Mouse (Mus musculus) gastrocnemius, postnatal 4 days (tissue): ENCODE data around the gene Ccdc34. TPM values are rescaled to one million over a fixed set of nuclear protein-coding genes. Genes with fewer than 3 reads are reported as not detected.

ENCODE experiments used
- DNase-seq, 2 experiments: peaks; one replicate each; pipeline ENCODE4 v3.0.0; 2021 to 2022; ENCODE audit warnings: low spot score in 2 of 2, mixed read lengths in 2 of 2
- total RNA-seq, 2 experiments: library from RNA; stranded (reverse); gene quantifications; 2 replicates each; pipeline ENCODE4 v1.2.3; 2021

Ccdc34 gene
- total RNA-seq, 2 experiments from 2014 or later = 20.6 to 22.9 TPM

- no peak for DNase-seq
These were observed 22.6 kb upstream of the Ccdc34 start for GRCm38 (mm10) chr2:109995061-109995460.

DNA sequence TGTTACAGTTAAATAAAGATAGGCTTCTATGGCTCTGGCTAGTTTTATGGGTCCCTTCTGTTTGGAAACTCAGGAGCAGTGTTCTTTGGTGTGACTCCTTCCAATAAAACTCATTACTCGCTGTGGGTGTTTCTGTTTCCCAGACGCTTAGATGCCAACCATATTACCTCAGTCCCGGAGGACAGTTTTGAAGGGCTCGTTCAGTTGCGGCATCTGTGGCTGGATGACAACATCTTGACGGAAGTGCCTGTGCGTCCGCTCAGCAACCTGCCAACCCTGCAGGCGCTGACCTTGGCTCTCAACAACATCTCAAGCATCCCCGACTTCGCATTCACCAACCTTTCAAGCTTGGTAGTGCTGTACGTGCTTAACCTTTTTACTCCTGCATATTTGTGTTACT is 21.2 kb upstream of the Ccdc34 start:
- no peak for DNase-seq

DNA sequence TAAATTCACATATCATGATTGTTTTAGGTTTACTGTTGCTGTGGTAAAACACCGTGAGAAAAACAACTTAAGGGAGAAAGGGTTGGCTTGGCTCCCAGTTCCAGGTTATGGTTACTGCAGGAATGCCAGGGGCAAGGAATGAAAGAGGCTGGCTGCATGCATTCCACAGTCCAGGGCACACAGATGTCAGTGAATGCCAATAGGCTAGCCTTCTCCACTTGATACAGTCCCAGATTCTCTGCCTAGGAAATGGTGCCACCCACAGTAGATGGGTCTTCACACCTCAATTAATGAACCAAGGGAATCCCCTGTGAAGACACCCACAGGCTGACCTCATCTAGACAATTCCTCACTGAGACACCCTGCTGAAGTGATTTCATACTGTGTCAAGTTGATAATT is 12.9 kb upstream of the Ccdc34 start:
- no peak for DNase-seq

DNA sequence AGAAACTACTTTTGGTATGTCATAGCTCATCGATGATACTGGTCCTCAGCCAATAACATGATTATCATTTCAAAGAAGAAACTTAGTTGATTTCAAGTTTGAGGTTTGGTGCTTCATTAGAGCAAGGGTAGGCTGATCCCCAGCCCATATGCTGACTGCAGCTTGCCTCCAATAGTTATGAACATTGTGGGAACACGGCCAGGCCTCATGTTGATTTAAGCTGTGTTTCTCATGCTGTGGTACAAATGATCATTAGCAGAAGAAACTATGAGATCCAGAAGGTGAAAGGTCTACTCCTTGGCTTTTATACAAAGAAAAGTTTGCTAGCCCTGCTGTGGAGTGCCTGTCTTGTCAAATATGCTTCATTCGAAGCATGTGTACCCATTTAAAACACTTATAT is 12.5 kb upstream of the Ccdc34 start:
- DNase-seq = no peak

DNA sequence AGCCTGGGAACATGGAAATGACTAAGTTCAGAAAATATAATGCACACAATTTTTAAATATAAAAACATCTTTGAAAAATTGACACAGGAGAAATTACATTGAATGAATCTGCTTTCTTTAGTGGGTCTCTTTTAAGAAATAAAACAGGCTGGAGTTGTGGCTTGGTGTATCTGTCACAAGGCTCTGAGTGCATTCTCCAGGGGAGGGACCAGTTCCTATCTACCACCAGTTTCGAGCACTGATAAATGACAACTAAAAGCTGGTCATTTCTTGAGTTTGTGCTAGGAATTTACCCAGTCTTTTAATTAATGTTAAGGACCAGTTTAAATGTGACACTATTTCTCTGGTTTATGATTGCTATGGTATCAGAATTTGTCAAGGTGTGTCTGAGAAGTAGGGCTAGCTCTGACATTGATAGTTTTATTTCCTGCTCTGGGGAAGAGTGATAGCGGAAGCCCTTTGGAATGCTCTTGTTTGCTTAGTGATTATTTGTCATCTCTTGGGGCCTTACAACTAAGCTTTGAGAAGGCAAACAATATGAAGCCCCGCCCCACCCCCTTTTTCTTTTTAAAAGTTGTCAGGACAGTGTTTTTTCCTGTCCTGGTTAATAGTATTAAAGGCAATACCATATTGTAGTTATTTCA is 11.9 kb upstream of the Ccdc34 start:
- no peak for DNase-seq

DNA sequence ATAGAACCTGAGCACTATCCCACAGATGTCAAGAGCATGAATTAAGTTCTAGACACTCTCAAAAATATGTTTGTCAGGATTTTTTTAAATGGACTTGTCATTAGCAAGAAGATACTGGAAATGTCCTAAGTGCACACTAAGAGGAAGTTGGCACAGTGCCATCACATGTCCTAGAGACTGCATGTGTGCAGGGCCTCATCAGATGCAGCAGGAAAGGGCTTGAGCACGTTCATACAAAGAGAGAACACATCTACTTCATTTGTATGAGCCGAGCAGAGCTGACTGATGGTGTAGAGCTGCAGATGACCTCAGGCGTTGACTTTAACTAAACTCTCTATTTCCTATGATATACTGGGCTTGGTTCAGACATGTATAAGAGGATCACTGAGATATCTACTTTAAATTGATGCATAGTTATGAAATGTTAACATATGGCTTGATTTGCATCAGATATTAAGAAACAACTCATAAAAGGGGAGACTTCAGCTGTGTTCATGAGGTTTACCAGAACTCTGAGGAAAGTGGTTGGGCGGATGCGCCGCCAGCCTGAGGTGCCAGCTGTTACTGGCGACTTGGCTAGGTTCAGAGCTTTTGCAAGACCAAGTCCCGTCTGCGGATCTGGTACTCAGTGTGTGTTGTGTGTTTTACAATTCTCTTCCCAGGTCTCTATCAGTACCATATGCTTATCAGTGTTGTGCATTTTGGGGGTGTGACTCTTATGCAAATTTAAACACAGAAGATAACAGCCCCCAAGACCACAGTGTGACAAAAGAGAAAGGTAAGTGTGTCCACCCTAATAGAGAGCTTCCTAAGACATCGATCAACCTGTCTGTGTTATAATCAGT is 10.0 kb upstream of the Ccdc34 start:
- no peak for DNase-seq

DNA sequence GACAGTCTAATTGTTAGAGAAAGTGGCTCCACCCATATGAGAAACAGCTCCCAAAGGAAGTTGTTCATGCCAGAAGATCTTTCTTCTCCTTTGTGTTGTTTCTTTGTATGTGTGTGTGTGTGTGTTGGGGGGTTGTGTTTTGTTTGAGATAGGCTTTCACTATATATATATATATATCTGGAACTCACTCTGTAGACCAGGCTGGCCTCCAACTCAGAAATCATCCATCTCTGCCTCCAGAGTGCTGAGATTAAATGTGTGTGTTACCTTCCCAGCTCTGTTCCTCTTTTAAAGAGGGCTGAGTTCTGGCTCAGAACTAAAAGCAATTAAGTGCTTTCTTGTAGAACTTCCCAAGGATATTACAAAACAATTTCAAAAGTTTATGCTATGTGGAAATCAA is 8.2 kb upstream of the Ccdc34 start:
- DNase-seq = no peak

DNA sequence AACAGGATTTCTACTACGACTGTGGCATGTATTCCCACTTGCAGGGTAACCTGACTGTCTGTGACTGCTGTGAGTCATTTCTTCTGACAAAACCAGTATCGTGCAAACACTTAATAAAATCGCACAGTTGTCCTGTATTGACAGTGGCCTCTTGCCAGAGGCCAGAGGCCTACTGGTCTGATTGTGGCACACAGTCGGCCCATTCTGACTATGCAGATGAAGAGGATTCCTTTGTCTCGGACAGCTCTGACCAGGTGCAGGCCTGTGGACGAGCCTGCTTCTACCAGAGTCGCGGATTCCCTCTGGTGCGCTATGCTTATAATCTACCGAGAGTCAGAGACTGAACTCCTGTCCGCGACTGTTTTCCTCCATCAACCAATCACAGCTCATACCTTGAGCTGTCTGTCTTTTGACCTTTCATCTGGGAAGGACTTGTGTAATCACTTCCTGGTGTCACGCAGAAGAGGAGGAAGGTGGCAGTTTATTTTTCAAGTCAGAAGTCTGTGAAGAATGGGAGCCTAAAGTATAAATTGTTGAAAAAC is 5.4 kb upstream of the Ccdc34 start:
- no peak for DNase-seq

- no peak for DNase-seq
These were observed 530 bp upstream of the Ccdc34 start for GRCm38 (mm10) chr2:110017087-110017486.

- DNase-seq = no peak
These were observed 2.0 kb downstream of the Ccdc34 start for GRCm38 (mm10) chr2:110019656-110020055.

GRCm38 (mm10) chr2:110020430-110020829 is 2.8 kb downstream of the Ccdc34 start:
- DNase-seq = no peak

DNA sequence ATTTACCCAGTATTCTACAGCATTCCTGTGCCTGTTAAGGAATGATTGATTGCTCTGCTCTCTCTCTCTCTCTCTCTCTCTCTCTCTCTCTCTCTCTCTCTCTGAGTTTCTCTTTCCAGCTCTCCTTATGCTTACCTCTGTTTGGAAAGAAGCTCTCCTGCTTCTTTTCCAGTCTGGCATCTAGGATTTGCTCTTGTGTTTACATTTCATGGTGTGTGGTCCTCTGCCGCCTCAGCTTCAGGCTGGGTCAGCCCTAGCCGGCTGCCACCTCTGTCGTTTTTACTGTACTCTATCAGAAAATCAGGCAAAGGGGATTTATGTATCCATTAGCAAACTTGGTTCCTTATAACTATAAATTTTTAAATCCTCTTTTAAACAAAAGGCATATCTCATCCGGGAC is 18.6 kb downstream of the Ccdc34 start:
- no peak for DNase-seq

DNA sequence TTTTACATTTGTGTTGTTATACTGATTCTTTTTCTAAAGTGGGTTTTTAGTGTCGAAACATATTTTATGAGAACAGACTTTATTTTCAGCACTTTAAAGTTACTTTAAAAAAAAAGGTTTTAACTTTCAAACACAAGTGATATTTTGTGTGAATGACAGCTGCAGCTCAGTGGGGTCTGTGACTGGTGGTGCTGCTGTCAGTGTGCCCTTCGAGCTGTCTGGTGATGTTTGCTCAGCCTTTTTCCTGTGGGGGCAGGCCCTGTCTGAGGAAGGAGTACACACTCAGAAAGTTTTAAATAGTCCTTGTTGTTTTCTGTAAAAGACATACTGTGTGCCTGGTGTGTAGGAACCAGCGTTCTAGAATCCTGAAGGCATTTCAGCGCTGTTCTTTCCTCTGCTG is 19.0 kb downstream of the Ccdc34 start:
- DNase-seq = no peak

DNA sequence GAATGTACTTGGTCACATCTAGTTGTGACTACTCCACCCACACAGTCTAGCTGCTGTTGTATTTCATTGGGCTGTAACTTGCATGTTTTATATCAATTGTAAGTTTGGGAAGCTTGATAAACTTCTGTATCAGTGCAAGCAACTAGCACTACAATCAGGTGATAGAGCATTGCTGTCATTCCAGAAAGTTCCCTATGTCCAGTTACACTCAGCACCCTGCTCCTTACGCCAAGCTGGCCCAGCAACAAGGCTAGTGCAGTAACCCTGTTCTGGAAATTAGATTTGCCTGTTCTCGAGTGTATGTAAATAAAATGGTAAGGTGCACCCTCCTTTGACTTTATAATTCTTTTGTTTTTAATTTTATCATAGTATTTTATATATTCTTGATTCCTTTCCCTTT is 19.6 kb downstream of the Ccdc34 start:
- DNase-seq = no peak

- DNase-seq = no peak
These were observed 20.7 kb downstream of the Ccdc34 start for GRCm38 (mm10) chr2:110038341-110038740.

DNA sequence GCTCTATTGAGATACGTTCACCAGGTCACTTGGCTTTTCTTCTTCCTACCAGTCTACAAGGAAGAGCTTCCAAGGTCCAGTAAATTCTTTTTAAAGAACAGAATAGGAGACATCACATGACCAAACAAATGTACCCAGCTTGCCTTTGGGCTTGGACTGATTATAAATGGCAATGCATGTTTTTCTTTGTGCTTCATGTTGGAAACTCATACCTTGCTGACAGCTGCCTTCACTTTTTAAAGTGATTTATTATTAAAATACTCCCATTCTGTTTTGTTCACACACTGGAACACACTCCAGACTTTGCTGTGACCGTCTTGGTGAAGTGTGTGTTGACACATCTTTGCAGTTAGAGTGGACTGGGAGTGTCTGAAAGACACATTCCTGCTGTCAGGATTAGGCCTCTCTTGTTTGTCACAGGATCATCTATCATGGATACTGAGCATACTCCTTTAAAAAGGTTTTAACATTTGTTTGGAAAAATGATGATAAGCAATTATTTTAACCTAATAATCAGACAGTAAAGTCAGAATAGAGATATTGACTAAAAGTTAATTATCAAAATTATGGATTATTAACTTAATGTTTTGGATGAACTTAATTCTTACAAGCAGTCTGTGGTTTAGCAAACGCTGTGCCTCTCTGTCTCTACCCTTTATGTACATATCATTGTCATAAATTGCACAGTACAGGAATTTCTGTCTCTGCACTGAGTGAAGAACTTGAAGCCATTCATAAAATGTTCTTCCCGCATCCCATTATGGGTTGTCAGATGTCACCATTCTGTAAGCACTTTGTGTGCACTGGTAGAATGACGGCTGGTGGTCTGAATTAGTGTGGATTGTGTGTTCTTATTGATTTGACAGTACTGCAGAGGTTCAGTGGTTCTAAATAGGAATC is 25.5 kb downstream of the Ccdc34 start:
- DNase-seq = no peak

DNA sequence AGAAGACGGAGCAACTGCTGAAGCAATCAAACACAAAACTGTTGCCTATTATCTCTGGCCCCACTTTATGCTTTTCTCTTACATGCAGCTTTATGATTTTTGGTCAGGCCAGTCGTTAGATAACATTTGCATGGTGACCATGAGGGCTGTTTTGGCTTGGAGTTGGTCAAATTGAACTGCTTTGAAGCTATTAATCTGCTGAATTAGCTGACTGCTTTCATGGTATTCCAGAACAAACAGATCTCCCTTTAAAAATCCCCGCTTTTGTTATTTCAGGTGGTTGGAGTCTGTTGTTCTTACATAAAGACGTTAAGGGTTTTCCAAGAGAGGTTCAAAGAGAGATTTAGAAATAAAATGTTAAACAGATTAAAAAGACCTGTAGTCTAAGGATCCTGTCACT is 40.8 kb downstream of the Ccdc34 start:
- DNase-seq = no peak

DNA sequence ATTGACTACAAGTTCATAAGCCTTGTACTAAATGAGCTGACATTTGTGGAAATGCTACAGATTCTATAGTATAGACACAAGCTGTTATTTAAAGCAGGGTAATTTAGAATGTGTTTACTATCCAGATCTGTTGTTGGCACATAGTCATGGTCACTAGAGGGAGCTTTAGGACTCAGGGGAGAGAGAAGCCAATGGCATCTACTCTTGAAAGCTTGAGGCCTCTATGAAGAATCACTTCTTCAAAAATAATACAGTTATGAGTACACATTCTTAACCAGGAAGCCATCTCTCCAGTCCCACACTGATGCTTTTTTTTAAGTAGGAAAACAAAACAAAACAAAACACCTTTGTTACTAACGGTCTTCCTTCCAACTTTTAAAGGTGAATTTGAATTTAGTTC is 45.5 kb downstream of the Ccdc34 start:
- DNase-seq = no peak

DNA sequence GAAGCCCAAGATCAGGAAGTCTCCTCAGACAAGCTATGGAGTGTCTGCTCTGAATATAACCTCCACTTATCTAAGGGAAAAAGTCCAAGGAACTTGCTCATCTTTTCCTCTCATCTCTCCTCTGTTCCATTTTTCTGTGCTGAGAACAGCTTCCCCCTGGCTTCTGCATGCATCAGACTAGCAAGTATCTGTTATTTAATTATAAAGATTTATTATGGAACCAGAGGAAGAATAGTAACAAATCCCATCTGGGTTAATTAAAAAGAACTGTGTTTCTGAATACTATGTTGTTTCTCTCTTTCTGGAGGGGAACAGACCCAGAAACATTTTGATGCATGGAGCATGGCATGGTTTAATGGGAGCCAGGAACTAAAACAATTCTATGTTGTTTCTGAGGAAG is 51.3 kb downstream of the Ccdc34 start:
- DNase-seq = no peak

DNA sequence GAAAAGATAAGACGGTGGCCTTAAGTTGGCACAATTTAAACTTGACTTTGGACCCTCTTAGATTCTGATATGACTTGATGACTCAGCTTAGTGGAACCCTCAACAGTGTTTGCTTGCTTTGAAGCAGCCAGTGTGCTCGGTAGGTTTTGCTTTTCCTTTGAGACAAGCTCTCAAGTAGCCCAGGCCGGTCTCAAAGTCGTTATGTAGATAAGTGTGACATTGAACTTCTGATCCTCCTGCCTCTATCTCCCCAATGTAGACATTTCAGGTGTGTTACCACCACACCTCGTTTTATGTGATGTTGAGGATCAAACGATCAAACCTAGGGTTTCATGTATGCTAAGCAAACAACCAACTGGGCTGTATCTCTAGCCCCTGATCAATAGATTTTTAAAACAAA is 55.4 kb downstream of the Ccdc34 start:
- no peak for DNase-seq

DNA sequence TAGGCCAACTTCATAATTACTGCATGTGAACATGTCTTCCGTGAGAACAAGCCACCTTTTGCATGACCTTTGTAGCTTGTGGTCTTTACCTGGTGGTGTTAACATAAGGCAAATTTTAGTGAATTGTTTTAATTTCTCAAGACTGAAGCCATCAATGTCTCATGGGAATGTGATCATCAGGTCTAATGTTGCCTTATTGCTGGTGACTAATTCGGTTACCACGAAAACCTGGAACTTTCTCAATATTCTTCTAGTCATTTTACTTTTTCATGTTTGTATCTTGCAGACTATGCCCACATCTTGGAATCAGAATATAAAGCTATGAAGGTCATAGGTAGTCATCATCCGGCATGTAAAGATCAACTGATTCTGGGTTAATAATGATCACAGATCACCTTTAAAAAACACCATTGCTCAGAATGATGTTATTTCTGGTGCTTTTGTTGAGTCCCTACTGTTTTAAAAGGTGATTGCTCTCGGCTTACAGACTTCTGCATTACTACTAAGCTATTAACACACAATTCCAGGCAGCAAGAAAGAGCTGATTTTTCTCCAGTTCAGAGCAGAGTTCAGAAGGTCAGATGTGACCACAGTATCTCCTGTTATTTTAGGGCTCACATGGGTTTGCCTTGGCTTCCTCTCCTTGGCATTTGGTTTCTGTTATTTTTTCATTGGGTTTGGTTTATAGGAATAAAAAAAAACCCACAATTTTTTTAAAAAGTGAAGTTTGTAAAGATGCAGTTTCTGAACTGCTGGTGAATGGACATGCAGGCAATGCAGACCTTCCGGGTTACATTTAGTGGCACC is 57.2 kb downstream of the Ccdc34 start:
- DNase-seq = no peak
